ENCODE assay signal across 27 mouse cellular contexts in the genomic region with DNA sequence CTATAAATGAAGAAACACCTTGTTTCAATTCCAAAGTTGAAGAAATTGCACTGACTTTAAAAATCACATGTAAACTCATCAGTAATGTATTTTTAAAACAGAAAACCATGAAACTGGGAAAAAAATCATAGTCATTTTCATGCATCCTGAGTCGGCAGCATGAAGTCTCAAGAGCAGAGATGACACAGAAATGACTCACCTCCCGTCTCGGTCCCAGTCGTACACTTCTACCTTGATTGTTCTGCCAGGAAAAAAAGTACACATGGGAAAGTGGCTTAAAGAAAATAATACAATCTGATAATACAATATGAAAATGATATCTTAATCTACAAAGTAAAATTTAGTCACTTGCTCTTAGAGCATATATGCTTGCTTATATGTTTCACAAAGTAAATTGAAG.
"Had no signal": no experiment of that assay in that cellular context is flagged by ENCODE, and none has a peak within 500 bp of the region (broad histone marks: within the 10 kb centered on the region; RNA-seq: fewer than 3 reads in every experiment).

No protein-coding gene starts in this region.

- H3K4me1 ChIP-seq: heart, embryonic 13.5 days; heart, embryonic 15.5 days; hindbrain, embryonic 12.5 days; intestine, embryonic 15.5 days; liver, embryonic 13.5 days had no signal

- H3K9me3 ChIP-seq: heart, embryonic 13.5 days; heart, embryonic 15.5 days; hindbrain, embryonic 12.5 days; intestine, embryonic 15.5 days; limb, embryonic 10.5 days; limb, embryonic 12.5 days; liver, embryonic 13.5 days had no signal

- H3K9ac ChIP-seq: heart, embryonic 13.5 days; heart, embryonic 15.5 days; hindbrain, embryonic 12.5 days; hindbrain, embryonic 14.5 days; intestine, embryonic 15.5 days; limb, embryonic 12.5 days; liver, embryonic 13.5 days had no signal

- H3K36me3 ChIP-seq: heart, embryonic 13.5 days; heart, embryonic 15.5 days; hindbrain, embryonic 12.5 days; intestine, embryonic 15.5 days; limb, embryonic 10.5 days; limb, embryonic 12.5 days; liver, embryonic 13.5 days had no signal

- H3K4me2 ChIP-seq: heart, embryonic 11.5 days; heart, embryonic 13.5 days; heart, embryonic 15.5 days; hindbrain, embryonic 12.5 days; hindbrain, embryonic 14.5 days; intestine, embryonic 15.5 days; limb, embryonic 12.5 days; liver, embryonic 11.5 days; liver, embryonic 13.5 days had no signal

- ATAC-seq: hindbrain, embryonic 16.5 days; inflammation-experienced regulatory T-cells, adult 6 months; intestine, embryonic 15.5 days; intestine, postnatal 0 days had no signal

- DNase-seq: gastrocnemius, postnatal 14 days; gastrocnemius, postnatal 36 days; heart, adult 11 months; heart, adult 2 months; heart, postnatal 14 days; heart, postnatal 36 days; kidney, adult 18-20 months; kidney, adult 8-10 months; kidney, postnatal 10 days; kidney, postnatal 25 days; kidney, postnatal 4 days; liver; liver, embryonic 13.5 days had no signal

- H3K27me3 ChIP-seq: heart, embryonic 13.5 days; heart, embryonic 15.5 days; hindbrain, embryonic 12.5 days; intestine, embryonic 15.5 days; limb, embryonic 12.5 days; liver, embryonic 13.5 days had no signal

- H3K27ac ChIP-seq: heart, adult 2 months; heart, embryonic 13.5 days; heart, embryonic 15.5 days; hindbrain, embryonic 12.5 days; hindbrain, embryonic 14.5 days; intestine, embryonic 15.5 days; layer of hippocampus, adult 2 months; left cerebral cortex, adult 2 months; limb, embryonic 10.5 days; limb, embryonic 12.5 days; liver, embryonic 13.5 days had no signal

- H3K4me3 ChIP-seq: heart, adult 2 months; heart, embryonic 13.5 days; heart, embryonic 15.5 days; hindbrain, embryonic 12.5 days; intestine, embryonic 15.5 days; layer of hippocampus, adult 2 months; left cerebral cortex, adult 2 months; limb, embryonic 10.5 days; limb, embryonic 12.5 days; liver, embryonic 13.5 days had no signal
